Mouse (Mus musculus) mammary gland, adult 2 months (tissue): ENCODE results near the gene Mto1. TPM values are rescaled to one million over a fixed set of nuclear protein-coding genes. Genes with fewer than 3 reads are reported as not detected.

ENCODE experiments used
- polyA plus RNA-seq: library from polyadenylated mRNA; depleted of rRNA; stranded (reverse); fragments of >200 nt; gene quantifications from 2 replicates; pipeline ENCODE4 v1.2.3, GENCODE M21; 2012; ENCODE audit warnings: low replicate concordance; rRNA removed

Mto1 gene
- polyA plus RNA-seq, result 18.2 and 18.5 TPM in 2 replicates

GRCm38 (mm10) chr9:78447973-78448873 lies at the start of gene Mto1, which contains the start of gene Gm17324:
TSS of gene Mto1 (plus strand) at chr9:78448208.
TSS of gene Gm17324 (minus strand) at chr9:78448786.

DNA sequence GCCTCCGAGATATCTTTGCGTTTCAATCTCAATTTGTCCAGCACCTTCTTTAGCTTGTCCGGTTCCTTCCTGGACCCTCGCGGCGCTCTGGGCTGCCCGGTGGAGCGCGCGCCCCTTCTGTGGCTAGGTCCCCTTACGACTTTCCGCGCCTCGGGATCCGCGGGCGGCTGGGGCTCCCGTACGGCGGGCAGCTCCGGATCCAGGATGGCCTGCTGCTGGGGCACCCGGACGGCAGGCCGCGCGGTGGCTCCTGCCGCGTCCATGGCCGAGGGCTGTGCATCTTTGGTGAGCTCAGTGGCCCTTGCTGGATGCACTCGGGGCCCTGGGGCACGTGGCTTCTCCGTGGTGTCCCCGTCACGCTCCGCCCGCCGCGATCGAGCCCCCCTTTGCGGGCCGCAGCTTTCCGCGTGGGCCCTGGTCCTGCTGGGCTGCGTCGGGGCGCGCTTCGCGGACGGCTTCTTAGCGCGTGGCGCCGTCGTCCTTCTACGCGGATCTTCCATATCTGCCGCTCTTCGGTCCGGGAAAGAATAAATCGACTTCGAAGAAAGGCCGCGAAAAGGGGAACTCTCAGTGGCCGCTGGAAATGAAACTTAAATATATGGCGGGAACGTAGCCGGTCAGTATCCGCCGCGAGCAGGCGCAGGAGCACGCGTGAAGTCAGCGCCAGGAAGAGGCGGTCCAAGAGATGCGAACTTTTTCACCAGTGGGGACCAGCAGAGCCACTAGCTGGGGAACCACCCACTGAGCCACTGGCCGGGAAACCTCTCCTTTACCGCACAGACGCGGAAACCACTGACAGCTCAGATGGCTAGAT lies 5.2 kb upstream of the Mto1 start, which contains the start of gene Cgas:
Cgas (minus strand) TSS at position 659 of the 814 bp plus-strand sequence.

DNA sequence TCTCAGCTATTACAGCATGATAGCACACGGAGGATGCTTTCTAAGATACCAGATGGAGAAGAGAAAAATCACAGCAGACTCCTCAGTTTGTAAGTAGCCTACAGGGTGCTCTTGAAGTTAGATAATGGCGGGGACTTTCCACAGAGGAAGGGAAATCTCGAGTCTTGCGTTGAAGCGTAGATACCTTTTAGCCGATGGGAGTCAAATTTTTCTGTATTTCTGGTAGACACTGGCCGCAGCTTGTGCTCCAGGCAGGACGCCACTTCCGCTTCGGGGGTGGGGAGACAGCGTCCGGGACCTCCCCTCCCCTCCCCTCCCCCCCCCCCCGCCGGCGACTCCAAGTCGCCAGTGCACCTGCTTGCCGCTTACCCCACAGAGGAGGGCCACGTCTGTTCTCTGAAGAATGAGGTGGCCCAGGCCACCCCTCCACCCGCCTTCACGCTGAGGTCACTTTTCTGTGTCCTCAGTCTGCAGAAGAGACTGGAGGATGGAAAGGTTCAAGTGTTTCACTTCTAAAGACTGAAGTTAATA lies 40.9 kb downstream of the Mto1 start, which contains the start of gene Eef1a1:
Eef1a1 (minus strand) TSS at position 262 of the 531 bp plus-strand sequence.

Other genes with a start within 250 kb of the Mto1 start
- gene Gsta1, start 217.6 kb upstream of the Mto1 start, polyA plus RNA-seq, result 0.23 TPM in 1 of 2 replicates, not detected in the other
- gene Gm3776, start 191.1 kb upstream of the Mto1 start, polyA plus RNA-seq, result not detected in 2 replicates
- not detected in 2 replicates for gene Gm10639, start 158.3 kb upstream of the Mto1 start, polyA plus RNA-seq
- not detected in 2 replicates for gene Omt2a, start 133.4 kb upstream of the Mto1 start, polyA plus RNA-seq
- gene Omt2b, start 120.6 kb upstream of the Mto1 start, polyA plus RNA-seq, result not detected in 2 replicates
- gene Gsta2, start 92.4 kb upstream of the Mto1 start, polyA plus RNA-seq, result not detected in 2 replicates
- gene Dppa5a, start 80.0 kb upstream of the Mto1 start, polyA plus RNA-seq, result not detected in 2 replicates
- not detected in 2 replicates for gene Ooep, start 69.5 kb upstream of the Mto1 start, polyA plus RNA-seq
- gene Ddx43, start 52.4 kb upstream of the Mto1 start, polyA plus RNA-seq, result 0.16 TPM in 1 of 2 replicates, not detected in the other
- 0.59 and 0.92 TPM in 2 replicates for gene Cgas, start 5.0 kb upstream of the Mto1 start, polyA plus RNA-seq
- gene Gm17324, start 578 bp downstream of the Mto1 start, polyA plus RNA-seq, result 0.22 and 0.50 TPM in 2 replicates
- gene Eef1a1, start 40.9 kb downstream of the Mto1 start, polyA plus RNA-seq, result 2,902 and 4,422 TPM in 2 replicates
- 6.8 and 8.9 TPM in 2 replicates for gene Slc17a5, start 139.8 kb downstream of the Mto1 start, polyA plus RNA-seq
- 2.6 and 2.7 TPM in 2 replicates for gene Cd109, start 167.3 kb downstream of the Mto1 start, polyA plus RNA-seq